Mouse (Mus musculus): ENCODE measurements around the gene Phf3. TPM values are rescaled to one million over a fixed set of nuclear protein-coding genes. Genes with fewer than 3 reads are reported as not detected.
"Not testable (repeated sequence)": the region's sequence is repeated elsewhere in the genome, so short reads cannot be mapped to it uniquely, and the experiment has no call there.

The Phf3 gene
- polyA plus RNA-seq, 1 experiment from 2014 or later = 25.0 TPM

- Histone ChIP-seq H3K9ac (no peak overlapping the region), H3K27ac (no peak overlapping the region), H3K36me3 (no peaks in the 10 kb centered on the region), H3K27me3 (replicated peaks) (no peaks in the 10 kb centered on the region), H3K9me3 (replicated peaks) (no peaks in the 10 kb centered on the region), H3K4me3 (no peak overlapping the region), H3K4me1 (no peaks in the 10 kb centered on the region), H3K4me2 (no peak overlapping the region)
- 57% methylated on average over 6 of the region's 6 CpGs for WGBS (ENCODE audit: insufficient replicate concordance)
- no peak for ATAC-seq
Measured at GRCm38 (mm10) chr1:30783741-30784140, 90.0 kb downstream of the Phf3 start.

- no peak overlapping the region for H3K4me3 ChIP-seq
- no peaks in the 10 kb centered on the region for H3K27me3 ChIP-seq (replicated peaks)
- H3K4me2 ChIP-seq = no peak overlapping the region
- no peak overlapping the region for H3K9ac ChIP-seq
- no peaks in the 10 kb centered on the region for H3K4me1 ChIP-seq
- 34% methylated on average over 6 of the region's 6 CpGs for WGBS (ENCODE audit: insufficient replicate concordance)
- H3K9me3 ChIP-seq (replicated peaks) = no peaks in the 10 kb centered on the region
- H3K27ac ChIP-seq = no peak overlapping the region
- H3K36me3 ChIP-seq = no peaks in the 10 kb centered on the region
- ATAC-seq = no peak
Measured at GRCm38 (mm10) chr1:30780293-30780692, 93.4 kb downstream of the Phf3 start.

- H3K4me1 ChIP-seq = no peaks in the 10 kb centered on the region
- no peak overlapping the region for H3K9ac ChIP-seq
- H3K9me3 ChIP-seq (replicated peaks) = no peaks in the 10 kb centered on the region
- H3K4me3 ChIP-seq = no peak overlapping the region
- no peak overlapping the region for H3K27ac ChIP-seq
- ATAC-seq = no peak
- 62% methylated on average over 3 of the region's 3 CpGs for WGBS (ENCODE audit: insufficient replicate concordance)
- H3K27me3 ChIP-seq (replicated peaks) = no peaks in the 10 kb centered on the region
- H3K36me3 ChIP-seq = no peaks in the 10 kb centered on the region
- H3K4me2 ChIP-seq = no peak overlapping the region
Measured at GRCm38 (mm10) chr1:30779562-30779961, 94.2 kb downstream of the Phf3 start.

- H3K4me2 ChIP-seq = no peak overlapping the region
- H3K27ac ChIP-seq = no peak overlapping the region
- 16% methylated on average over 14 of the region's 14 CpGs for WGBS (ENCODE audit: insufficient replicate concordance)
- no peaks in the 10 kb centered on the region for H3K9me3 ChIP-seq (replicated peaks)
- no peak for ATAC-seq
- no peak overlapping the region for H3K9ac ChIP-seq
- H3K4me3 ChIP-seq = no peak overlapping the region
- H3K27me3 ChIP-seq (replicated peaks) = no peaks in the 10 kb centered on the region
- H3K4me1 ChIP-seq = no peaks in the 10 kb centered on the region
- H3K36me3 ChIP-seq = no peaks in the 10 kb centered on the region
Measured at GRCm38 (mm10) chr1:30778374-30779005, 95.2 kb downstream of the Phf3 start.

GRCm38 (mm10) chr1:30776196-30776595, 97.5 kb downstream of the Phf3 start:
- Histone ChIP-seq H3K4me1 (no peaks in the 10 kb centered on the region), H3K4me2 (no peak overlapping the region), H3K9ac (no peak overlapping the region), H3K9me3 (replicated peaks) (no peaks in the 10 kb centered on the region), H3K27me3 (replicated peaks) (no peaks in the 10 kb centered on the region), H3K36me3 (no peaks in the 10 kb centered on the region), H3K4me3 (no peak overlapping the region), H3K27ac (no peak overlapping the region)
- ATAC-seq = no peak
- WGBS (ENCODE audit: insufficient replicate concordance) = 67% methylated on average over 2 of the region's 2 CpGs

- H3K4me1 ChIP-seq = no peaks in the 10 kb centered on the region
- 59% methylated on average over 6 of the region's 6 CpGs for WGBS (ENCODE audit: insufficient replicate concordance)
- no peak overlapping the region for H3K27ac ChIP-seq
- H3K36me3 ChIP-seq = no peaks in the 10 kb centered on the region
- H3K4me3 ChIP-seq = no peak overlapping the region
- H3K9me3 ChIP-seq (replicated peaks) = no peaks in the 10 kb centered on the region
- no peak for ATAC-seq
- no peaks in the 10 kb centered on the region for H3K27me3 ChIP-seq (replicated peaks)
- H3K9ac ChIP-seq = no peak overlapping the region
- no peak overlapping the region for H3K4me2 ChIP-seq
Measured at GRCm38 (mm10) chr1:30773662-30774061, 100.1 kb downstream of the Phf3 start.

GRCm38 (mm10) chr1:30772851-30773250, 100.9 kb downstream of the Phf3 start:
- Histone ChIP-seq H3K4me3 (no peak overlapping the region), H3K36me3 (no peaks in the 10 kb centered on the region), H3K9me3 (replicated peaks) (no peaks in the 10 kb centered on the region), H3K27ac (no peak overlapping the region), H3K4me2 (no peak overlapping the region), H3K27me3 (replicated peaks) (no peaks in the 10 kb centered on the region), H3K4me1 (no peaks in the 10 kb centered on the region), H3K9ac (no peak overlapping the region)
- ATAC-seq = no peak
- WGBS (ENCODE audit: insufficient replicate concordance) = 64% methylated on average over 7 of the region's 7 CpGs

- Histone ChIP-seq H3K9ac (no peak overlapping the region), H3K4me1 (no peaks in the 10 kb centered on the region), H3K4me3 (no peak overlapping the region), H3K9me3 (replicated peaks) (no peaks in the 10 kb centered on the region), H3K27ac (no peak overlapping the region), H3K36me3 (no peaks in the 10 kb centered on the region), H3K4me2 (no peak overlapping the region), H3K27me3 (replicated peaks) (no peaks in the 10 kb centered on the region)
- ATAC-seq = no peak
- WGBS (ENCODE audit: insufficient replicate concordance) = 60% methylated on average over 6 of the region's 6 CpGs
Measured at GRCm38 (mm10) chr1:30771772-30772171, 101.9 kb downstream of the Phf3 start.

- not testable (repeated sequence) for H3K4me2 ChIP-seq; ATAC-seq; H3K4me1 ChIP-seq; H3K27ac ChIP-seq; H3K27me3 ChIP-seq (replicated peaks); H3K9ac ChIP-seq; H3K9me3 ChIP-seq (replicated peaks); H3K36me3 ChIP-seq; H3K4me3 ChIP-seq
- 69% methylated on average over 13 of the region's 16 CpGs for WGBS (ENCODE audit: insufficient replicate concordance)
Measured at GRCm38 (mm10) chr1:30770599-30770998, 103.1 kb downstream of the Phf3 start.

- no peak overlapping the region for H3K27ac ChIP-seq
- no peak overlapping the region for H3K4me3 ChIP-seq
- no peaks in the 10 kb centered on the region; the same call in 1 of the 2 replicates for H3K9me3 ChIP-seq (replicated peaks)
- ATAC-seq = no peak
- no peaks in the 10 kb centered on the region for H3K4me1 ChIP-seq
- H3K4me2 ChIP-seq = no peak overlapping the region
- H3K9ac ChIP-seq = no peak overlapping the region
- no peaks in the 10 kb centered on the region for H3K36me3 ChIP-seq
- no peaks in the 10 kb centered on the region for H3K27me3 ChIP-seq (replicated peaks)
Measured at GRCm38 (mm10) chr1:30756794-30757193, 116.9 kb downstream of the Phf3 start.

- no peaks in the 10 kb centered on the region for H3K36me3 ChIP-seq
- no peaks in the 10 kb centered on the region; the same call in 1 of the 2 replicates for H3K9me3 ChIP-seq (replicated peaks)
- no peaks in the 10 kb centered on the region for H3K4me1 ChIP-seq
- H3K27me3 ChIP-seq (replicated peaks) = no peaks in the 10 kb centered on the region
- no peak overlapping the region for H3K4me2 ChIP-seq
- no peak overlapping the region for H3K4me3 ChIP-seq
- no peak overlapping the region for H3K9ac ChIP-seq
- 43% methylated on average over 3 of the region's 3 CpGs for WGBS (ENCODE audit: insufficient replicate concordance)
- H3K27ac ChIP-seq = no peak overlapping the region
- ATAC-seq = no peak
Measured at GRCm38 (mm10) chr1:30755453-30756224, 118.1 kb downstream of the Phf3 start.
